Mouse (Mus musculus): Measurements from ENCODE around the gene Olfr846. TPM values are rescaled to one million over a fixed set of nuclear protein-coding genes. Genes with fewer than 3 reads are reported as not detected.

Gene Olfr846
- not detected in 2 replicates for polyA plus RNA-seq (2014; fragmentation: Nextera tagmentation; extraction: Ambion mirVana)

DNA sequence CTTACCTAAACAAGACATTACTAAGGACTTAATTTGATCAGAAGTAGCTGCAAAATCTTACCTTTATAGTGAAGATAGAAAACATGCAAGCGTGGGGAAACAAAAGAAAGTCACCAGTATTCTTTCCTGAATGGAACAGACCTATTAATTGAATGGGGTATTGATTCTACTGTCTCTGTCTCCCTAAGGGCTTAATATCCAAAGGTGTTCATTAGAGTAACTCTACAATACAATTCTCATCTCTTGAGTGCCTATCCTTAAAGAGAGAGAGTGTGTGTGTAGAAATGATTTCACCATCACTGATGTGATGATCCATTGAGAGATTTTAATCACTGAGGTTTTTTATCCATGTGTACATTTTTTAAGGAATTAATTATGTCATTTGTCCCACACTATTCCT, at the start of gene Olfr846:
Gene Olfr846, minus strand, starts transcription at position 101 of the 400 bp plus-strand sequence.
- Histone ChIP-seq H3K9me3 (replicated peaks; ENCODE audit: control insufficient read depth, low read length) (0 out of 2 replicates have a peak, but pooled peaks cover 3% of the 10 kb centered on the region), H3K4me2 (no peak within 1 kb of the TSS), H3K4me1 (ENCODE audit: control insufficient read depth, insufficient read depth, low read length) (no peaks in the 10 kb centered on the region), H3K36me3 (ENCODE audit: control insufficient read depth, insufficient read depth, low read length) (no peaks in the 10 kb centered on the region), H3K4me3 (ENCODE audit: low read depth, low read length) (no peak within 1 kb of the TSS), H3K9ac (ENCODE audit: low read depth, low read length) (no peak within 1 kb of the TSS), H3K27me3 (ENCODE audit: control insufficient read depth, insufficient read depth, low read length) (no peaks in the 10 kb centered on the region), H3K27ac (ENCODE audit: low read depth, low read length) (no peak within 1 kb of the TSS)
- no peak for ATAC-seq (replicated peaks; ENCODE audit: insufficient number of reproducible peaks, low FRiP score, low TSS enrichment)
- 51% methylated on average over 1 of the region's 1 CpGs for WGBS (ENCODE audit: insufficient replicate concordance)

DNA sequence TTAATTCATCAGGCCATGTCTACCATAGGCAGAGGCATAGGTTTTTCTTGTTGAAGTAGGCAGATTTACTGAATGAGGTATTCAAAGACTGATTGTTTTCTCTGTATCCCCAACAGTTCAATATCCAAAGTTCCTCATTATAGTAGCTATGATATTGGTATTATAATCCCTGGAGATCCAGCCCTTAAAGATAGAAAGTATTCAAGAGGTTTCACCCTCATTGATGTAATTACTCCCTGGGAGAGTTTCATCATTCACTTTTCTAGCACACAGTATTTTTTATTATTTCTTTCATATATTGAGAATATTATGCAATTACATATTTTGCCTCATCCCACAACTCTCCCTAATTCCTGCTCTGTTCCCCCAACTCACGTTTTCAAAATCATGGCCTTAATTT, 14.8 kb upstream of the Olfr846 start, which contains the start of gene Olfr847:
Gene Olfr847, minus strand, starts transcription at position 101 of the 400 bp plus-strand sequence.
- no peaks in the 10 kb centered on the region for H3K27me3 ChIP-seq (ENCODE audit: control insufficient read depth, insufficient read depth, low read length)
- no peaks in the 10 kb centered on the region for H3K9me3 ChIP-seq (replicated peaks; ENCODE audit: control insufficient read depth, low read length)
- H3K4me2 ChIP-seq: no peak within 1 kb of the TSS
- ATAC-seq (replicated peaks; ENCODE audit: insufficient number of reproducible peaks, low FRiP score, low TSS enrichment): no peak
- no peaks in the 10 kb centered on the region for H3K4me1 ChIP-seq (ENCODE audit: control insufficient read depth, insufficient read depth, low read length)
- WGBS (ENCODE audit: insufficient replicate concordance): 68% methylated on average over 1 of the region's 1 CpGs
- H3K36me3 ChIP-seq (ENCODE audit: control insufficient read depth, insufficient read depth, low read length): no peaks in the 10 kb centered on the region
- H3K4me3 ChIP-seq (ENCODE audit: low read depth, low read length): no peak within 1 kb of the TSS
- H3K27ac ChIP-seq (ENCODE audit: low read depth, low read length): no peak within 1 kb of the TSS
- H3K9ac ChIP-seq (ENCODE audit: low read depth, low read length): no peak within 1 kb of the TSS

DNA sequence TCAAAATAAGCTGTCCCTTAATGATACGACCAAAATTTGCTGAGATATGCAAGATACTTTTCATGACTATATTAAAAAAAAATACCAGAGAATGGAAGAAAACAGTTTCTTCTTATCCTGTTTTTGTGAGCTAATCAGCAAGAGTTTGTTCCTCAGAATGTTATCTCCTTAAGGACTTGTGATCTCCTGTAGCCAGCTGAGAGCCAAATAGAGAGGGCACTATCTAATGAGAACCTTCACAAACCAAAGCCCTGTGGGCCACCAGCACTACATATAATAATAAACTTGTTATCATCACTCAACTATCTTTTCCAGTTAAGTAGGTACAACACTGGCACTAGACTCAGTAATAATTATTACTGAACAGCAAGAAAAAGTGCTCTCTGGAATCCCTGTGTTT, 27.6 kb downstream of the Olfr846 start, which contains the start of gene Olfr845:
Gene Olfr845, plus strand, starts transcription at position 301 of the 400 bp plus-strand sequence.
- Histone ChIP-seq H3K9ac (ENCODE audit: low read depth, low read length) (no peak within 1 kb of the TSS), H3K9me3 (replicated peaks; ENCODE audit: control insufficient read depth, low read length) (peaks cover 4% of the 10 kb centered on the region; the same call in 1 of the 2 replicates), H3K4me2 (no peak within 1 kb of the TSS), H3K36me3 (ENCODE audit: control insufficient read depth, insufficient read depth, low read length) (no peaks in the 10 kb centered on the region), H3K27ac (ENCODE audit: low read depth, low read length) (no peak within 1 kb of the TSS), H3K4me3 (ENCODE audit: low read depth, low read length) (no peak within 1 kb of the TSS), H3K27me3 (ENCODE audit: control insufficient read depth, insufficient read depth, low read length) (no peaks in the 10 kb centered on the region), H3K4me1 (ENCODE audit: control insufficient read depth, insufficient read depth, low read length) (no peaks in the 10 kb centered on the region)
- no peak for ATAC-seq (replicated peaks; ENCODE audit: insufficient number of reproducible peaks, low FRiP score, low TSS enrichment)
- 65% methylated on average over 1 of the region's 1 CpGs for WGBS (ENCODE audit: insufficient replicate concordance)

DNA sequence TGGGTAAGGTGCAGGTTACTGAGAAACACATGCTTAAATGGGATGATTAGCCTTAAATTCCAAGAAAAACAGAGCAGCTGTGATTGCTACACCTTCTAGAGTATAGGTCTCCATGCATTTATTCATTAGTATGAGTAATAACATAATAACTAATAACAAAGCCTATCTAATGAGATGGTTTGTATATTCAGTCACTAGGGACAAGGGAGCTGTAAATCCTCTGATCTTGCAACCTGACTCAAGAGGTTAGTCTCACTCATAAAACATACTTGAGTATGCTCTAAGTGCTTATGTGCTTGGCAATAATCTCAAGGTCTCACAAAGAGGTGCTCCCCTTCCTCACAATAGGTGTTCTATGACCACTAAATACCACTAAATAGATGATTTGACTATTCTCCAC, 47.8 kb downstream of the Olfr846 start, which contains the start of gene Olfr844:
Gene Olfr844, plus strand, starts transcription at position 301 of the 400 bp plus-strand sequence.
- Histone ChIP-seq H3K27ac (ENCODE audit: low read depth, low read length) (no peak within 1 kb of the TSS), H3K27me3 (ENCODE audit: control insufficient read depth, insufficient read depth, low read length) (no peaks in the 10 kb centered on the region), H3K4me1 (ENCODE audit: control insufficient read depth, insufficient read depth, low read length) (no peaks in the 10 kb centered on the region), H3K36me3 (ENCODE audit: control insufficient read depth, insufficient read depth, low read length) (no peaks in the 10 kb centered on the region), H3K9me3 (replicated peaks; ENCODE audit: control insufficient read depth, low read length) (no peaks in the 10 kb centered on the region; the same call in 1 of the 2 replicates), H3K9ac (ENCODE audit: low read depth, low read length) (no peak within 1 kb of the TSS), H3K4me3 (ENCODE audit: low read depth, low read length) (no peak within 1 kb of the TSS), H3K4me2 (no peak within 1 kb of the TSS)
- ATAC-seq (replicated peaks; ENCODE audit: insufficient number of reproducible peaks, low FRiP score, low TSS enrichment): no peak

Other genes with a start within 250 kb of the Olfr846 start
- gene Olfr836, start 243.6 kb downstream of the Olfr846 start, polyA plus RNA-seq (2014; fragmentation: Nextera tagmentation; extraction: Ambion mirVana): 0.06 TPM in 1 of 2 replicates, not detected in the other
- not detected in 2 replicates for gene Olfr837, start 227.7 kb downstream of the Olfr846 start, polyA plus RNA-seq (2014; fragmentation: Nextera tagmentation; extraction: Ambion mirVana)
- gene Olfr839-ps1, start 186.7 kb downstream of the Olfr846 start, polyA plus RNA-seq (2014; fragmentation: Nextera tagmentation; extraction: Ambion mirVana): 0.09 TPM in 1 of 2 replicates, not detected in the other
- gene Olfr843, start 112.0 kb downstream of the Olfr846 start, polyA plus RNA-seq (2014; fragmentation: Nextera tagmentation; extraction: Ambion mirVana): not detected in 2 replicates
- gene Olfr844, start 47.7 kb downstream of the Olfr846 start, polyA plus RNA-seq (2014; fragmentation: Nextera tagmentation; extraction: Ambion mirVana): not detected in 2 replicates
- not detected in 2 replicates for gene Olfr845, start 27.5 kb downstream of the Olfr846 start, polyA plus RNA-seq (2014; fragmentation: Nextera tagmentation; extraction: Ambion mirVana)
- gene Olfr847, start 14.7 kb upstream of the Olfr846 start, polyA plus RNA-seq (2014; fragmentation: Nextera tagmentation; extraction: Ambion mirVana): not detected in 2 replicates
- gene Olfr849, start 76.3 kb upstream of the Olfr846 start, polyA plus RNA-seq (2014; fragmentation: Nextera tagmentation; extraction: Ambion mirVana): not detected in 2 replicates
- not detected in 2 replicates for gene Olfr850, start 114.2 kb upstream of the Olfr846 start, polyA plus RNA-seq (2014; fragmentation: Nextera tagmentation; extraction: Ambion mirVana)
- not detected in 2 replicates for gene Olfr851, start 129.3 kb upstream of the Olfr846 start, polyA plus RNA-seq (2014; fragmentation: Nextera tagmentation; extraction: Ambion mirVana)
- gene Olfr853, start 177.1 kb upstream of the Olfr846 start, polyA plus RNA-seq (2014; fragmentation: Nextera tagmentation; extraction: Ambion mirVana): not detected in 2 replicates
- gene Olfr854, start 203.4 kb upstream of the Olfr846 start, polyA plus RNA-seq (2014; fragmentation: Nextera tagmentation; extraction: Ambion mirVana): not detected in 2 replicates
- gene Olfr855, start 218.6 kb upstream of the Olfr846 start, polyA plus RNA-seq (2014; fragmentation: Nextera tagmentation; extraction: Ambion mirVana): not detected in 2 replicates

Data from heart, embryonic 11.5 days (tissue).